Mouse (Mus musculus) neutrophil, adult 5-6 weeks (primary cell): Measurements from ENCODE around the gene Nfxl1. TPM values are rescaled to one million over a fixed set of nuclear protein-coding genes. Genes with fewer than 3 reads are reported as not detected.
"Not testable (repeated sequence)": the region's sequence is repeated elsewhere in the genome, so short reads cannot be mapped to it uniquely, and the experiment has no call there.

ENCODE experiments used
- ATAC-seq: fragments of 151-379, 151-347 bp; 2 replicates; pipeline ENCODE4 v1.8.0; 2017; ENCODE audit warnings: mild to moderate bottlenecking, moderate TSS enrichment; ENCODE audit not compliant: insufficient number of reproducible peaks, poor library complexity, low FRiP score, severe bottlenecking; ENCODE audit errors: extremely low read depth
- total RNA-seq: library from RNA; stranded (forward); fragments of 200-1000 nt; gene quantifications from 2 replicates; pipeline ENCODE4 v1.2.3, GENCODE M21; 2017

Nfxl1 gene
- total RNA-seq = 21.5 and 24.9 TPM in 2 replicates

- ATAC-seq = peak; percentile 94
These were observed at the start of gene Nfxl1 for GRCm38 (mm10) chr5:72559544-72560049. Gene Nfxl1 (minus strand): TSS chr5:72559684.

DNA sequence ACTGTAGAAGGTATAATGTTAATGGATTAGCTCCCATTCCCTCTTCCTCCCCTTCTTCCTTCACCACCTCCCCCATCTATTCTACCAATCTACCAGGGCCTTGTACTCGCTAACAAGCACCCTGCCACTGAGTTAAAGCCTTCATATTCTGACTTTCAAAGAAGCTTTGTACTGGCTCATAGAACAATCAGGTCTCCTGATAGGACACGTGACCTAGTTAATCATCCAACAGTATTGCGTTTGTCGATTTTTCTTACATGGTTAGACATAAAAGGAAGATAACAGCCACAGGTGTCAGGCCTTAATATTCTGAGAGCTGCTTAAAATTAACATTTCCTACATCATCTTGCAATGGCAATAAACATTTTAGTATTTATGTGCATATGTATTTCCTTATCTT, 43.7 kb upstream of the Nfxl1 start:
- ATAC-seq = no peak

DNA sequence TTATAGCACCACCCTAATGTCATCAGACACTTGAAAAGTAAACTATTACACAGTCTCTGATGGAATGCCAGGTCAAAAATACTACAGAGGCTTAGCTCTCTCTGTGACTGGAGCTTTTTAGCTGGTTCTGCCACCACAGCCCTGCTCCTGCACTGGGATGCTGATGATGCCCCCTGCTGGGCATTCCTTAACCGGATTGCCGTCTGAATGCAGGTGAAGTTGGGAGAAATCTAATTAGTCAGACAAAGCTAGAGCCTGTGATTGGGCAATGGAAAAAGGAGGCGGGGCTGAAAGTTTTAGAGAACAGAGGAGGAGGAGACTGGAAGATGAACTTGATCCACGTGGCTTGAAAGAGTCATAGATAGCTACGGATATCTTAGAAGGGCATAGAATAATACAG, 41.5 kb upstream of the Nfxl1 start:
- no peak for ATAC-seq

- no peak for ATAC-seq
These were observed 27.8 kb upstream of the Nfxl1 start, which contains the start of gene Gm5868 for GRCm38 (mm10) chr5:72587192-72587681. Gene Gm5868 (minus strand): TSS chr5:72587551.

DNA sequence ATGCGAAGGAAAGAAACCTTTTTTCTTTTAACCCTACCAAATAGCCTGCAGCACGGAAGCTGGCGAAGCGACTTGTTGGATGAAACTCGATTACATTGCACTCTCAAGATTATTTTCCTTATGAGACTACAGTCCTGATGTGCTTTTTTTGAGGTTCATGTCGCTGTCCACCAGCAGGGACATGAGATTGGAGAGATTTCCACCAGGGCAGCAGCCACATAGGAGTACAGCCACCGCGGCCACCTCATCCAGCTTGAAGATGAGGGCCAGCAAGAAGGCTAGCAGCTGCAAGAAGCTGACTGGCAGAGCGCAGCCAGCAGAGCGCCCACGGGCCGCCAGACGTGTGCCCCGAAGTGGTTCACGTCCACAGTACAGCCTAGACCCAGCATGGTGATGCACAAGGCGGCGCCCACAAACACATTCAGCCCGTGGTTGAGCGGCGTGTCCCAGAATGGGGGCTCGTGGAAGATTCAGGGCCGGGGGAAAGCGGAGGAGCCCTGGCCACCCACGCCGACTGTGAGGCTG, 27.2 kb upstream of the Nfxl1 start:
- not testable (repeated sequence) for ATAC-seq

GRCm38 (mm10) chr5:72586122-72586521, 26.6 kb upstream of the Nfxl1 start:
- not testable (repeated sequence) for ATAC-seq

DNA sequence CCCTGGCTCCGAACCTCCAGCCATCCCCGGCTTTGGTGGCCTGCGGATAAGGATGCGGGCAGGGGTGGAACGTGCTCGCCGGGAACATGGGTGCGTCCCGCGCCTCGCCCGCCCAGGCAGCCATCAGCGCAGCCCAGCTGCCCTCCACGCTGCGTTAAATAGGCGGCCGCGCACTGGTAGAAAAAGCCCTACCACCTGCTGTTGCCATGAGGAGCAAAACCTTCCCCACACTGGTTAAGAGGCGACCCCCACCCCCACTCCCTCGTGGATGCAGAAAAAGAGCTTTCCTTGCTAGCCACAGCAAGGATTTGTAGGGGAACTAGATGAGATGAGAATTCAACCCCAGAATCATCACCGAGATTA, 21.5 kb upstream of the Nfxl1 start, which contains the start of gene Zar1:
Zar1 (minus strand) TSS at position 285 of the 363 bp plus-strand sequence.
- ATAC-seq = not testable (repeated sequence)

- ATAC-seq = 0 out of 2 replicates have a peak, but pooled peaks have one; percentile 6
These were observed 20.8 kb upstream of the Nfxl1 start for GRCm38 (mm10) chr5:72580088-72580969.

DNA sequence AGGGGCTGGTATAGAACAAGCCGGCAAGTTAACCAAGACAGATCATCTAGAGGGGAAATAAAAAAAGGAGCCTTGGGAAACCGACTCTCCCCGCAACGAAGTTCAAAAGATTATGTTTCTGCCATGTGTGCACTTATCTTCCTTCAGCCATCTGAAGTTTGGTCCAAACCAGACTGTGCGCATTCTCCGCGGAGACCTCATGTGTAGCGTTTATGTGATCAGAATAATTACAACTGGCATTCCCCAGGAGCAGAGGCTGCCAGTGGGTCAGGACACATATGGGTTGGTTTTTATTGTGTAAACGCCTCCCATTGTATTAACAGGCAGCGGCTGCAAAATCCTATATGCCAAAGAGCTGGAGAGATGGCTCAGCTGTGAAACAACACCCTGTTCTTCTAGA, 20.1 kb upstream of the Nfxl1 start:
- not testable (repeated sequence) for ATAC-seq

DNA sequence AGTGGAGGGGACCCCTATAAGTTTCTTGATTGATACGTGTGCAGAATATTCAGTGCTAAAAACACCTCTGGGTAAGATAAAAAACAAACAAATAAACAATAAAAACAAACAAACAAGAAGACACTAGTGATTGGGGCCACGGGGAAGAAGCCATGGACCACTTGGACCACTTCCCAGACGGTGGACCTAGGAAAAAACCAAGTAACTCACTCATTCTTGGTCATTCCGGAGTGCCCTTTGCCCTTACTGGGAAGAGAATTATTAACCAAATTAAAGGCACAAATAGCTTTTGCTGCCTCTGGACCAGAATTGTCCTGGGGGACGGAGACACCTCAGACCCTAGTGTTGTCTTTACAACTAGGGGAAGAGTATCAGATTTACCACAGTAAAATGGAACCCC, 6.1 kb upstream of the Nfxl1 start:
- no peak for ATAC-seq

- ATAC-seq = not testable (repeated sequence)
These were observed 3.7 kb upstream of the Nfxl1 start for GRCm38 (mm10) chr5:72563183-72563582.

DNA sequence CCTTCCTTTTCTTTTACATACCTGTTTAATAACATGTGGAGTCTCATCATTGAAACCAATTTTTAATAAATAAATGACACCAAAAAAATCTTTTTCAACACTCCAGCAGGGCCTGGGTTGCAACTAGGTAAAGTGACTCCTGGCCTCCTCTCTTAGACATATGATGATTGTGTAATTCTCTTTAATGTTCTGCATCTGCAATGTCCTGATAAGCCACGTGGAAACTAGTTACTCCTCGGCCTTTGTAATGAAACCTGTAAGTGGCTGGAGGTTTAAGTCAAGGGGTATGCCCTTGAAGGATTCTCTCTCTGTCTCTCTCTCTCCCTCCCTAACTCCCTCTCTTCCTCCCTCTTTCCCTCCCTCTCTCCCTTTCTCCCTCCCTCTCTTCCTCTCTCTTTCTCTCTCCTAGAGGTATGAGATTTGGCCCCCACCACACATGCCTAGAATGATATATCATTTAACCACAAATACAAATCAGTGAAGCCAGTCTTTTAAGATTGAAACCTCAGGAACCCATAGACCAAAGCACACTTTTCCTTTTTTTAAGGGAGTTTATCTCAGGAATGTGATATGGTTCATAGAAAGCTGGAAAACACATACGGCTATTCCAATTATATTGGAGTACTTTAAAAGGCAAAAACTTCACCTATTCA, 1.6 kb upstream of the Nfxl1 start:
- no peak for ATAC-seq

- ATAC-seq = peak; percentile 7; the same call in 1 of the 2 replicates
These were observed 563 bp downstream of the Nfxl1 start for GRCm38 (mm10) chr5:72558716-72559526.

DNA sequence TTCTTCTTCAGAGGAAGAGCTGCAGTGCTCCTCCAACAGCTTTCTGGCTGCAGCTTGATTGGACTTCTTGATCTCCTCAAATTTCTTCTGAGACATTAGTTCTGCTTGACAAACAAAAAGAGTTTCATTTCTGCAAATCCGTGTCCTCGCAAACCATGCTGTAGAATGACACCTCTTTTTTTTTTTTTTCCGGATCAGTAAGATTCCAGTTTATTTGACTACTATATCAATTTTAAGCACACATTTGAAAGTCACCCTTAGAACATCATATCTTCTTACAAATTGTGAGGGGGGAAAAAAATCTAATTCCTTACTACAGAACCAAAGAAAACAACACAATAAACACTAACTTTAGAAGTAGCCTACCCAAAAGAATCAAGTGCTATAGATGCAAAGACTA, 3.2 kb downstream of the Nfxl1 start:
- no peak for ATAC-seq

DNA sequence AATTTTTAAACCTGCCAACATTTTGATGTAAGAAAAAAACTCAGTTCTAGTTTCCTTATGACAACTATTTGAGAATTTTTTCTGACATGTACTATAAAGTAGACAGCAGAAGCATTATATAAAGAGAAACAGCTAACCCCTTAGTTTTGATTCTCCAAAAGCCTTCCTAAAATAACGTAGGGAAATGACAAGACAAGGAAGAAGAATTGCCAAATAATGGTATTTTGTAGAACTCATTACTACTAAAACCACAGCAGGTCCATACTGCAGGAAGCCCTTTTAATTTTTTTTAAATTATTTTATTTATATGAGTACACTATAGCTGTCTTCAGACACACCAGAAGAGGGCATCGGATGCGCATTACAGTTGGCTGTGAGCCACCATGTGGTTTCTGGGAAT, 8.3 kb downstream of the Nfxl1 start:
- ATAC-seq = no peak

- ATAC-seq = no peak
These were observed 30.6 kb downstream of the Nfxl1 start for GRCm38 (mm10) chr5:72528896-72529295.

DNA sequence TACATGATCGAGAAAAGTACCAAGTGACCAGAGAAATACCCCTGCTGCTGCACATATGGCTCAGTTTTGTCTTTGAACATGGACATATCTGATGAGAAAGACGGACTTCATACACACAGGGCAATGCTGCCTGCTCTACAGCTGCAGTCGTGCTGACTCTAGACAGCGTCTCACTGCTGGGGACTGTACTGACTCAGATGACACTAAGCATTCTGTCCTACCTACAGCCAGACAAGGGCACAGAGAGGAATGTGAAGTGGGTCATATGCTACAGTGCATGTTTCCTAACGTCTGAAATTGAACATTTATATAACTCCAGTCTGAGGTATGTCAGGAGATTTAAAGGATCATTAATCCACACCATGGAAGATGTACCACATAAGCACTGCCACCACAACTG, 45.7 kb downstream of the Nfxl1 start:
- ATAC-seq = no peak

DNA sequence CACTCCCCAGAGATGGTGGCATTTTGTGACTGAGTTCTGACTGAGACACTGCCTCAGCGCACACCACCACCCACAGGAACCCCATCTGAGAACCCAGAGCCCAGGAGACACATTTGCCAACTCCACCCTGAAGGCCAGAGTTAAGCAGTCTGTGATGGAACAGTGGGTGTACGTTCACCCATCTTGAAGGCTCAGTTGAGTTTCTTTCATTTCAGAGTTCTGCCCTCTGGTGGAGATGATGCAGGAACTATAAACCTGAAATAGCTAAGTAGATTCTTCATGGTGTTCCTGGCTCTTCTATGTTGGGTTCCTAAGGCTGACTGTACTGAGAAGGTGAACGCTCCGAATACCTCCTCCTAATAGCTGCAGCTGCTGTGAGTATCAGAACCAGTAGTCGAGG, 53.7 kb downstream of the Nfxl1 start:
- no peak for ATAC-seq
